Mouse (Mus musculus): ENCODE data around the gene Plod1.

GRCm38 (mm10) chr4:147905090-147905659, 31.4 kb downstream of the Plod1 start:
- no peak for TF ChIP-seq CTCF (conservative IDR thresholded peaks at IDR 0.05; ENCODE audit: low read length)
- TF ChIP-seq NANOG (IDR thresholded peaks at IDR 0.05; ENCODE audit: borderline replicate concordance, low read length) = no peak
